Mouse (Mus musculus): ENCODE results near the gene Kansl3. TPM values are rescaled to one million over a fixed set of nuclear protein-coding genes. Genes with fewer than 3 reads are reported as not detected.

The Kansl3 gene
- 1.9 and 4.6 TPM in 2 replicates for total RNA-seq (2015; ENCODE audit: low replicate concordance)
- total RNA-seq (2017; ENCODE audit: low replicate concordance): 10.1 and 13.5 TPM in 2 replicates

DNA sequence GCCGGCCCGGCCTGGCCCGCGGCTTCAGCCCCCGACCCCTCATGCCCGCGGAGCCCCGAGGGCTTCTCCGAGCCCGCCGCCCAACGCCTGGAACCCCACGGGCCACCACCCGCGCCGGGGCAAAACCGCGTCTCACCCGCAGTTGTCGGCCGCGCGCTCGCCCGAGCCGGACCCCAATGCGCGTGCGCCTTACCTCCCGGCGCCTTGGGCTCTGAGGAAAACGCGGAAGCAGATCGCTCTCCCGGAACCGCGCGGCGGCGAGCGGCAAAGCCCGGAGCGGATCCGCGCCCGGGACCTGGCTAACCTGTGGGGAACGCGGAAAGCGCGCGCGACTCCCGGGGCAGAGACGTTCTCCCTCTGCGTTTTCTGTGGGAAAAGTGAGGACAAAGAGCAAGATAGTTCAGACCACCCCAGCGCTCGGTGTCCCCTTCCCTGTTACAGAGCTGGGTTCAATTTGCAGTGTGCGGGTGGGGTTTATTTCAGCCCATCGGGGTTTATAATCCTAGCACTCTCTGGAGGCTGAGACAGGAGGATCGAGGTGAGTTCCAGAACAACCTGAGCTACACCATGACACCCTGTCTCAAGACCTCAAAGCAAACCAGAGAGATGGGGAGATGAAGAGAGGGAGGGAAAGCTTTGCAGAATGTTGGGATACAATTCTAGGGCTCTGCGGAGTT, at the start of gene Kansl3:
Gene Kansl3 (minus strand): TSS at position 213 of the 677 bp plus-strand sequence.
- ATAC-seq (replicated peaks; ENCODE audit: low FRiP score, poor library complexity, severe bottlenecking): peak; percentile 93

DNA sequence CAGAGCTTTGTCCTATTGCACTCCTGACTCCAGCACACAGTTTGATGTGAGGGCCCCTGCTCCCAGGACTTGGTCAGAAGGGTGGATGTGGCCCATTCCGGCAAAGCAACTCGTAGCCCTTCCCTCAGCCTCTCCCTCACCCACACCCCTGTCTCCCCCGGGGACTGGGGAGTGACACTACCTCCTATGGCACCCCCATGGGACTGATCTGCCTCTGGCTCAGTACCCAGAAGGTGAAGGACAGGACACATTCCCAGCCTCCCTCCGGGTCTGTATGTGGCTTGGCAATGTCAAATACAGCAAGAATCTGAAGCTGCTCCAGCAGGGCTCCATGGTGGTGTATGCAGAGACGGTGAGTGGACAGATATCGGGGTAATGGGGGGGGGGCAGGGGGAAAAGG, 35.5 kb upstream of the Kansl3 start:
- ATAC-seq (replicated peaks; ENCODE audit: low FRiP score, poor library complexity, severe bottlenecking): no peak

DNA sequence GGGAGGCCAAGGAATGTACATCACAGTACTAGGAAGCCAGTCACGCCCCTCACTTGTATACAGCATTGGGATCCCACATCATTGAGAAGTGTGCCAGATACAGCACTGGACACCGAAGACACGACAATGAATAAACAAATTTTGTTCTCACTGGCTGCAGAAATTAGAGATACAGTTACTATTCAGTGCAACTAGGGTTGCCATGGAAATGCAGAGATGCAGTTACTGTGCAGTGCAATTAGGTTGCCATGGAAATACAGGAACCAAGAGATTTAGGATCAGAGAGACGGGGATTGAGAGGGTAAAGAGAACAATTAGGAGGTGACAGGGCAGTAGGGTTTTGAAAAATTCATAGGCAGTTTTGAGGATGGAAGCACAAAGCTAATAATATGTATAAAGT, 32.5 kb upstream of the Kansl3 start:
- ATAC-seq (replicated peaks; ENCODE audit: low FRiP score, poor library complexity, severe bottlenecking): no peak

DNA sequence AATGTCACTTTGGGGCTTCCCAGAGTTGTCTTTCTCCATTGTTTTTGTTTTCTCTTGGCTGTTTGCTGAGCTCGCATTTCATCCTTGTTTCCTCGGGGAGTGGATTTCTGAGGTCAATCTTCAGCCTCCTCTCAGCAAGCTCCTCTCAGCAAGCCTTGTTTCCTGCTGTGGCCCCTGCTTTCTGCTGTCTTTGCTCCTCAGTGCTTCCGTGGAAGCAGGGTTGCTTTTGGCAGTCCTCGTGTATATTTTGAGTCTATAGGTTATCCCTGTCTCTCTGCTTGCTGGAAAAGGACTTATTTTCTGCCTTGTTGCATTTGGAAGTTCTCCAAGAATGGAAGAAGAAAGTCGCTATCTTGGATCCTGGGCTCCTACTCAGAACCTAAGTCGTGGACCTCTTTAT, 28.1 kb upstream of the Kansl3 start:
- no peak for ATAC-seq (replicated peaks; ENCODE audit: low FRiP score, poor library complexity, severe bottlenecking)

DNA sequence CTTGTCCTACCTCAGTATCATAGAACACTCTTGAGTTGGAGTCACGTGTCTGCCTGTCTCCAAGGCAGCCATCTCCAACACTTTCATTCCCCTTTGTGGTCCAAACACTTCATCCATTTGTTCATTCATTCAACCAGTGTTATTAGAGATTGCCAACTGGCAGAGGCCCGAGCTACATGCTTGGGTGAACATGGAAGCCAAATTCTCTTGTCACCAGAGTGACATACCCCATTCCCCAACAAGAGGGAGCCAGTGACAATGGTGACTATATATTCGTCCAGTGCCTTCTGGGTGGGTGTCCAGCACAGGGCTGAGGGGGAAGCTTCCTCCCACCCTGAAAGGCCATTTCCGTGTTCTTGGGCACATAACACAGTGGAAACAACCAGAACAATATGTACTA, 10.6 kb upstream of the Kansl3 start:
- ATAC-seq (replicated peaks; ENCODE audit: low FRiP score, poor library complexity, severe bottlenecking): no peak

DNA sequence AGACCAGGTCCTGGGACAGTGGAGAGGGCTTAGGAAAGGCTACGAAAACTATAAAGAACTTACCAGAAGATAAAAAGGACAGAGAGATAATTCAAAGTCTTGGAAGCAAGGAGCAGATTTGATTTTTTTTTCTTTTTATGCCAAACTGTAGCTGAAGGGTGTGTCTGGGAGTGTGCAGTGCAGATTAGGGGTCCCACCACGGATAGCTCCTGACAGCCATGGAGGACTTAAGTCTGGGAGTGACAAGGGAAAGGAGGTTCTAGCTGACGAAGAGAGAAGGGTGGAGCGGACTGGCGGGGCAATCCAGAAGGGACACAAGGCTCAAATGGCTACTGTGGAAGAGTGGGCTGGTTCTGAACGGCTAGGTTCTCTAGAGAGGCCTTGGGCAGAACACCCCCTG, 9.9 kb upstream of the Kansl3 start:
- no peak for ATAC-seq (replicated peaks; ENCODE audit: low FRiP score, poor library complexity, severe bottlenecking)

DNA sequence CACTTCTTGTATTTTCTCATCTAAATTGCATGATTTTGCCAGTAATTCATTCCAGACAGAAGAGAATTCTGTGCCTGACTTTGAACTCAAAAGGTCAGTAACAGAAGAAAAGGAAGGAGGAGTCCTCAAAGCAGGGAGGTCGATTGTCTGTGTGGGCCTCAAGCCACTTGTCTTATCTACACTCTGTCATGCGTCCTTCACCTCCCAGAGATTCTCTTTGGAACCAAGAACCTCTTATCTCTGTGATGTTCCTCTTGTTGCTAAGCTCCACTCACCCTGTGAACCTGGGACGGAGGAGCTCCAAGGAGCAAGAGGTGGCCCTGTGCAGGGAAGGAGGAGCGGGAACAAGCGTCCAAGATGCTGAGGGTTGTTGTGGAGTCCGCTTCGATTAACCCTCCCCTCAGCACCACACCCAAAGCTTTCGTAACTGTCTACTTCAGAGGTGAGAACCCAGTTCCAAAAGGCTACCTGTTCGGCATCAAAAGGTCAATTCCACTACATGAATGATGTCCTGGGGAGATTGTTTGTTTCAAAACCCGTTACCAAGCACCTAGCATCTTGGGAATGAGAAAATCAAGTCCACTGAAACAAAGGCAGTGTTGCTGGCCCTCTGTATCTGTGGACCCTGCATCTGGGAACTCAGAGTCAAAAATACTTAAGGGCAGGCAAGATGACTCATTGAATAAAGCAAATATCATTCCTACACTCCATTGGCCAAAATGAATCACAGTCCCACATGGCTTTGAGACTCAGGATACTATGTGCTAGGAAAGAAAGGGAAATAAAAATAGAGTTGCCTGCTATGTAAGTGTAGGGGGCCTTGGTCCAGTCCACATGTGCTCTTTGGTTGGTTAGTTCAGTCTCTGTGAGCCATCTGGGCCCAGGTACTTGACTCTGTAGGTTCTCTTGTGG, 3.2 kb upstream of the Kansl3 start, which contains the start of gene Fer1l5:
Gene Fer1l5 (plus strand): TSS at position 358 of the 912 bp plus-strand sequence.
- ATAC-seq (replicated peaks; ENCODE audit: low FRiP score, poor library complexity, severe bottlenecking): no peak

DNA sequence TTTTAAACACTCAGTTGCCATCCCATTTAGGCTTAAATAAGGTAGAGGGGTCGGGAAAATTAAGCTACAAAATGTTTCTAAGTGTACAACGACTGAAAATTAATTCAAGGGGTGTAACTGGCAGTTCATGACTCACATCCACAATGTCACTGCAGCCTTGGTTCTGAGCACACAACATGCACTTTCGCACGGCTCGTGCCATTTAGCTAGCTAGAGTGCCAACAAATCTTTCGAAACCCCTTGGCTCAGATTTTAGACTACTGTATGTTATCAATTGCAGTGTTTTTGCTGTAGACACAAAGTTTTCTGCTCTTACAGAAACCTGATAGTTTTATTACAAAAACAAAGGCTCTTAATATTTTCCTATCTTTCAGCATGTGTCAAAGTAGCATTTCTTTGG, 1.9 kb upstream of the Kansl3 start:
- ATAC-seq (replicated peaks; ENCODE audit: low FRiP score, poor library complexity, severe bottlenecking): no peak

DNA sequence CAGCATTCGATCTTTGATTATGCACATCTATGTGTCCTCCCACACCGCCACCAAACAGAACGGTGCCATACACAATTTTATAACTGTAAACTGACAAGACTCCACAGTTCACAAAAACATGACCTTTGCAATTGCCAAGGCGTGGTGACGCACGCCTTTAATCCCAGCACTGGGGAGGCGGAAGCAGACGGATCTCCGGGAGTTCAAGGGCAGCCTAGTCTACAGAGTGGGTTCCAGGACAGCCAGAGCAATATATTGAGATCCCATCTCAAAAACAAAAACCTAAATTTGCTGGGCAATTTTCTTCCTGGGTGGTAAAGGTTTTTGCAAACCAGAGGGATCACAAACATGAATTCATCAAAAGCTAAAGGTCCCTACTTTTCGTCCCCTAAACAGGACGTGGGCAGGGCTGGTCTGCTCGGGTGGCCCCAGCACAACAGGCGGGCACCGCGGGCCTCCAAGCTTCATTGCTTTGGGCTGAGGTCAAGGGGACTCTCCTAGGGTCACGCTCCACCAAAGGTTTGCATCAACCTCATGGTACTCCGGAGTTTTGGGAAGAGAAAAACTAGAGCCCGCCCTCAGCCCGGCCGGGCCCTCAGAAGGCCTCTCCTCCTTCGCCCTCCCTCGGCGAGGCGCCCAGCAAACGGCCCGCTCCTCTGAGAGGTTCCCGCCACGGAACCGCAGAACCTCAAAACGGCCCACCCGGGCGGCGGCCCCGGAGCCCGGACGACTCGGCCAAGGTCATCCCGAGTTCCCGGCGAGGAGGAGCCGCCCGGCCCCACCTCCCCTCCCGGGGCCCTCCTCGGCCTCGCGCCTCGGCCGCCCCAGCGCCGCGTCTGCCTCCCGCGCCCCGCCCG, 641 bp downstream of the Kansl3 start:
- peak; percentile 60 for ATAC-seq (replicated peaks; ENCODE audit: low FRiP score, poor library complexity, severe bottlenecking)

DNA sequence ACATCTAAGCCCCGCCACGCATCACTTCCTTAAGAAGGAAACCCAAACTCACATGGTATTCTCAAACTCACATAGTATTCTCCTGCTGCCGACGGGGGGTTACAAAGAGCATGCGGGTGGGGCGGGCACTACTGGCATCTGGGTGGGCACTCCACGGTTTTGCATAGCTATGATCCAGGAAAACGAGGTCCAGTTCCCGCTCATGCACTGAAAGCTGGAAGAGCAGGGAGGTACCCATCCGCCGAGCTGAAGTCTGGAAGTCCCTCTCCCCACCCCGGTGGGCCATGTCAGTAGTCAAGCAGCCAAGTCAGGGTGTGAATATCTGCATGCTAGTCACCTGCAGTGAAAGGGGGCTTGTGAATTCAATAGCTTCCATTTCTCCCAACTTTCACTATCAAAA, 1.3 kb downstream of the Kansl3 start:
- ATAC-seq (replicated peaks; ENCODE audit: low FRiP score, poor library complexity, severe bottlenecking): no peak

DNA sequence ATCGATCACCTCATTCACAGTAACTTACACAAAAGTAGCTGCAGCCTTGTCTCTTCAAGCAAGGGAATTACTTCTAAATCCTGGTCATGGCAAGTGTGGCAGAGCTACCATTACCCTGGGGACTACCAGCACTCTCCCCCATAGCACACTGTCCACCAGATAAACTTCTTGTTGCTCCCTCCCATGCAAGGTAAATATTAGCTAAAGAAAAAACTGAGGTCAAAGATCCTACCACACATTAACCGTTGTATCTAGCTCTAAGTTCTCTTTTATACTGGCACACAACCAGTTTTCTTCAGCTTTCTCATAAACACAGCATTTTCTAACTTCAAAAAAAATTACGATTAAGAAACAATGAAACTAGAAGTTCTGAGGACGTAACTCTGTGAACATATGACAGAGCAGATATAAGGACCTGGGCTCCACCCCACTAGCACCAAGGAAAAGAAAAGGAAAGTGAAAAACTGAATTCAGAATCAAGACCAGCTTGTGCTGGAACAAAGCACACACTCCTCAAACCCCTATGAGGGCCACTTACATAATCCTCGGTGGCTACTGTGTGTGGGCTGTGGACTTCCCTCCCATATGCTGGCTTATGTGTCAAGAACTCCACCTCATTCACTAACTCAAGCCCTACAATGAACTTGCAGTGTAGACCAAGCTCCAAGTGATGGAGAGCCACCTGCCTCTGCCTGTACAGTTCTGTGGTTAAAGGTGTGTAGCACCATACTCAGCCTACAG, 11.9 kb downstream of the Kansl3 start:
- no peak for ATAC-seq (replicated peaks; ENCODE audit: low FRiP score, poor library complexity, severe bottlenecking)

DNA sequence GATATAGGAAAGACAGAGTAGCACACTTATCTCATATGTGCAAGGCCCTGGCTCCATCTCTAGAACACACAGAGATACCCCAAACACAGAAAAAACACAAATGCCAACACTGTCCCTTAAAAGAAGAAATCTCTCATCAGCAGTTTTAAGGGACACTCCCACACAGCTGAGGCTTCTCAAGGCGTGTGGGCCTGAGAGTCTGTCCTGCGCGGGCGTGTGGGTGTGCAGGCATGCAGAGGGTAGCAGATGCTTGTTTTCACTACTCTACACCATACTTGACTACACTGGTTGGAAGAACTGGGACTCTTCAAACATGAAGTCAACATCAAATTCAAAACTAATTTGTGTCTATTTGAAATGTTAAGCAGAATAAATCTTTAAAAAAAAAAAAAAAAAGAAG, 16.6 kb downstream of the Kansl3 start:
- ATAC-seq (replicated peaks; ENCODE audit: low FRiP score, poor library complexity, severe bottlenecking): no peak

DNA sequence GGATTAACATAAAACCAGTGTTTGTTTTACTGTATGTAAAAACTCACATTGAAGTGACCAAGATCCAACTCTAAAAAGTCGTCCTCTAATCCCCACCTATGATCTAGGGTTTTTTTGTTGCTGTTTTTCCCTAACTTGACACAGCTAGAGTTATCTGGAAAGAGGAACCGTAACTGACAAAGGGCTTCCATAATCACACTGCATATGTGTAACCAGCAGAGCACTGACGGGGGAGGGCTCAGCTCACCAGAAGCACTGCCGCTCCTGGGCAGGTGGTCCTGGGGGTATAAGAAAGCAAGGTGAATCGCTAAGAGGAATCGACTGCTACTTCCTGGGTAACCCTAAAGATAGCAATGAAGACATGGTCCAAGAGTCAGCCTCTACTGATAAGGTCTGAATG, 26.4 kb downstream of the Kansl3 start:
- ATAC-seq (replicated peaks; ENCODE audit: low FRiP score, poor library complexity, severe bottlenecking): no peak

DNA sequence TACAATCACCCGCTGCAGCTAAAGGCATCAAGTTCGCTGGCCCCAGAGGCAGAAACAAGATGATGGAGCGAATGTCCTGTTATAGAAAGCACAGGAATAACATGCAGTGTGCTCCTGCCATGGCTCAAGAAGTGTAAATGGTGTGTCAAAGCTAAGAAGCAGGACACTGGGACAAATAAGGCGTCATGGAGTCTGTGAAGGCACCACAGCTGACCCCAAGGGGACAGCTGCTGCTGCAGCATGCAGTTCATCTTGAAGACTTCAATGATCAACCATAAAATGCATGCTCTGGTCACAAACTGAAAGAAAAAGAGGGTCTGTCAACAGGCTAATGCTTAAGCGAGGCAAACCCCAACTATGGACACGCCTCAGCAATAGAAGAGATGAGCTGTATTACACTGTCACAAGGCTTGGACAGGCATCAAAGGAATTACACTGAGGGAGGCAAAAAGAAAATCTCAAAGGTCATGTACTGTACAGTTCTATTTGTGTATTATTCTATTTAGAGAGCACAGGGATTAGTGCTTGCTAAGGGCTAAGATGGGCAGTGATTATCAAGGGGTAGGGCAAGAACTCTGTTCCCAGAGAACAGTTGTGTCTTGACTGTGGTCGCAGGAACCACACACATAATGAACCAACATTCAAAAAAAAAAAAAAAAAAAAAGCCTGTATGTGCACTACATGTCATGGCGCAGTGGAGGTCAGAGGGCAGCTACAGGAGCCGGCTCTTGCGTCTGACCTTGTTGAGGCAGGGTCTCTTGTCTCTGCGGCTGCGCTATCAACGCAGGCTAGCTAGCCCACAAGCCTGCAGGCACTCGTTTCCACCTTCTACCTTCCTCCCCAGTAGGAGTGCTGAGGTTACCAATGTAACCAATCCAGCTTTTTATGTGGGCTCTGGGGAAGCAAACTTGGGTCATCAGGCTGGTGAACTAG, 35.8 kb downstream of the Kansl3 start:
- ATAC-seq (replicated peaks; ENCODE audit: low FRiP score, poor library complexity, severe bottlenecking): no peak

DNA sequence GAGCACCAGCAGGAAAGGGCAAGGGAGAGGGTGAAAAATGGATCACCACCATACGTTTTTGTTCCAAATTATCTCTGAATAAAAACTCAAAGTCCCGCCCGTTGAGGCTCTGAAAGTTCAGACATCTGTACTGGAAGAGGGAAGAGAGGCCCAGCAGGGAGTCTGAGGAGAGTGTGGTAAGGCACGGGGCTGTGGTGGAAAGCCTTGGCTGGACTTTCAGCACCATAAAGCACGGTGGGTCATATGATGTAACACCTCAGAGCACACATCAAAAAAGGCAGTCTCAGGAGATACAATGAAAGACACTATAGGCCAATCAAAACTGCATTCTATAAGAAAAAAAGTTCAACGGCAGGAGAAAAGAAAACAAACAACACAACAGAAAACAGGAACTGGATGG, 37.2 kb downstream of the Kansl3 start:
- ATAC-seq (replicated peaks; ENCODE audit: low FRiP score, poor library complexity, severe bottlenecking): no peak

DNA sequence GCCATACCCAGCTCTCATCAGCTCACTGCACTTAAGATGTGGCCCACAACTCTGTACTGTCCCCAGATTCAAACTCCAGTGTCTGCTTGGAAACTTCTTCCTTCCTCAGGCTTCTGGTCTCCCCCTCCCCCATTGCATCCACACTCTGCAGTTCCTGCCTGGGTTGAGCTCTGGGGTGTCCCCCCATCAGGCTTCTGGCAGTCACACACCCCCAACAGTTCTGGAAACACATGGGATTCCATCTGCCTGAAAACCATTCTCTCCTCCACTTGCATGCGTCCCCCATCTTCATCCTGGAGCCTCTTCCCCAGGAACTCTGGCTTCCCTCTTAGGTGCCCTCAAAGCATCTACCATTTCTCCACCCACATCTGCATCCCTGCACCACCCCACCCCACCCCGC, 42.2 kb downstream of the Kansl3 start:
- ATAC-seq (replicated peaks; ENCODE audit: low FRiP score, poor library complexity, severe bottlenecking): no peak

DNA sequence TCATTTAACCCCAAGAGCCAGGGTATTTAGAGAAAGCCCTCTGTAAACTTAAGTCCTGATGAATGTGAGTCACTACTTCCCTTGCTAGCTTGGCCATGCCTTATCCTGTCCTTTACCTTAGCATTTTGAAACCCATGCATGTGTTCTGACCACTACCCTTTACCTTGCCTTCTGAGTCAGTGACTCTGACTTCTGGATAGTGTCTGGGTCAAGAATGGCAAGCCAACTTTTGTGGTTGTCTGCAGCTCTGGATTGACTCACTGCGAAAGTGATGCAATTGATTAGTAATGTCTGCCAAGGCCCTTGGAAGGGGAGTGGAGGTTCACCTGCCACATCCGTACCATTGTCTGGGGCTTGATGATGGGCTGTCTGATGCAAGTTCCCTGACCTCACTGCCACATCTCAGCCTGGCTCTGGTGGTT, 43.1 kb downstream of the Kansl3 start:
- no peak for ATAC-seq (replicated peaks; ENCODE audit: low FRiP score, poor library complexity, severe bottlenecking)

DNA sequence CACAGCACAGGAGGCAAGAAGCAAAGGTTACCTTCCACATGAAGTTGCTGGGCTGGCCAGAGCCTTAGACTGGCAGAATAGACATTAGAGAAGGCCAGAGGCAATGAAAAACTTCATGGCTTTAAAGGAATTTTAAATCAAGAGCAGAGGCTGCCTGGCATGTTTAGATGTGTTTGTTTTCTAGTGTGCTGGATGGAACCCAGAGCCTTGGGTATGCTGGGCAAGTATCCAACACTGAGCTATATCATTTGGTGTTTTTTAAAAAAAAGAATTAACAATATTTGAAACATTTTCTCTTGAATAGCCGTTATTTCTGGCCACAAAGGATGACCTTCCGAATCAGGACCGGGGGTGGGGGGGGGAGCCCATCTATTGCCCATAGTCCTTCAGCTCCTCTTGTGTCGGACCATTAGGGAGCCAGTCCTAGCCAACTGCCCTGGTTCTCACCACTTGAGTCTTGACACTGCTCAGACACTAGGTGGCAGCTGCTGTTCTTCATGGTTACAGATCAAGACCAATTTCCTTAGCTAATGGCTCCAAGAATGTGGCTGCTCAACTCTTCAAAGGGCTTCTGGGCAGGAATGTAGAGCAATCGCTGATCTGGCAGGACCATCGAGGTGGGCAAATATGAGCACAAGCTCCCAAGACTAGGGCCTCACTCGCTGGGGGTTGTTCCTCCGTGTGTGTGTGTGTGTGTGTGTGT, 45.1 kb downstream of the Kansl3 start:
- no peak for ATAC-seq (replicated peaks; ENCODE audit: low FRiP score, poor library complexity, severe bottlenecking)

Measured in erythroblast, adult 5-6 weeks (primary cell).